Mouse (Mus musculus) spleen, adult 2 months (tissue): ENCODE measurements around the gene Camta1. TPM values are rescaled to one million over a fixed set of nuclear protein-coding genes. Genes with fewer than 3 reads are reported as not detected.

Source experiments
- DNase-seq, 2 experiments: peaks; one replicate each; pipeline versions ENCODE4 v3.0.0 to v3.0.0-alpha.2; 2012 to 2021; ENCODE audit warnings: low spot score in 2 of 2, low read depth in 1 of 2
- H3K27ac ChIP-seq: fragments of 200-500 bp; 2 replicates; pipeline ENCODE4 v1.5.1; 2012; ENCODE audit warnings: low read length, inconsistent platforms; ENCODE audit not compliant: insufficient read depth
- H3K27me3 ChIP-seq: fragments of 200-500 bp; 2 replicates; pipeline ENCODE4 v1.6.1; 2012; ENCODE audit warnings: mild to moderate bottlenecking, moderate library complexity, low read length, inconsistent platforms; ENCODE audit not compliant: control insufficient read depth, insufficient read depth
- H3K36me3 ChIP-seq: fragments of 200-500 bp; 2 replicates; pipeline ENCODE4 v1.6.1; 2012; ENCODE audit warnings: mild to moderate bottlenecking, low read length, inconsistent platforms; ENCODE audit not compliant: control insufficient read depth, insufficient read depth
- H3K4me1 ChIP-seq: fragments of 200-500 bp; 2 replicates; pipeline ENCODE4 v1.6.1; 2011; ENCODE audit warnings: inconsistent platforms; ENCODE audit not compliant: control insufficient read depth, insufficient read depth, insufficient read length
- H3K4me3 ChIP-seq: fragments of 200-500 bp; 2 replicates; pipeline ENCODE4 v1.5.1; 2011; ENCODE audit warnings: mild to moderate bottlenecking, inconsistent platforms; ENCODE audit not compliant: insufficient read depth, insufficient read length; ENCODE audit errors: extremely low read depth
- CTCF ChIP-seq: fragments of 200-500 bp; IDR thresholded peaks from 2 replicates; pipeline ENCODE4 v1.5.1; 2011; ENCODE audit warnings: mild to moderate bottlenecking, inconsistent platforms; ENCODE audit not compliant: insufficient read depth, insufficient read length, insufficient replicate concordance; ENCODE audit errors: extremely low read depth
- POLR2A ChIP-seq: fragments of 200-500 bp; IDR thresholded peaks from 2 replicates; pipeline ENCODE4 v1.6.1; 2011; ENCODE audit warnings: low read depth, low read length, inconsistent platforms
- WGBS: fragments of 180-500 bp; shearing (Covaris S2); methylation state at CpG from one replicate; pipeline ENCODE4 v1.1.7; 2018; 5-methylcytosine and 5-hydroxymethylcytosine counted together
- polyA plus RNA-seq: library from polyadenylated mRNA; depleted of rRNA; stranded (reverse); fragments of >200 nt; gene quantifications from 2 replicates; pipeline ENCODE4 v1.2.3, GENCODE M21; 2012

Gene Camta1
- polyA plus RNA-seq, 1 experiment, result 7.7 TPM

GRCm38 (mm10) chr4:151902046-151902688, 40.5 kb upstream of the Camta1 start:
- Histone ChIP-seq H3K27me3 (no peaks in the 10 kb centered on the region), H3K27ac (no peak overlapping the region), H3K36me3 (no peaks in the 10 kb centered on the region), H3K4me1 (no peaks in the 10 kb centered on the region), H3K4me3 (no peak overlapping the region)
- no peak for TF ChIP-seq CTCF
- TF ChIP-seq POLR2A, result no peak
- 63% methylated on average over 17 of the region's 17 CpGs for WGBS
- no peak for DNase-seq

GRCm38 (mm10) chr4:151901422-151901821, 39.7 kb upstream of the Camta1 start:
- WGBS, result 53% methylated on average over 11 of the region's 11 CpGs
- no peaks in the 10 kb centered on the region for H3K4me1 ChIP-seq
- no peak for DNase-seq
- H3K27ac ChIP-seq, result no peak overlapping the region
- H3K36me3 ChIP-seq, result no peaks in the 10 kb centered on the region
- H3K27me3 ChIP-seq, result no peaks in the 10 kb centered on the region
- no peak overlapping the region for H3K4me3 ChIP-seq
- TF ChIP-seq CTCF, result no peak
- TF ChIP-seq POLR2A, result no peak

- H3K4me1 ChIP-seq, result no peaks in the 10 kb centered on the region
- no peak overlapping the region for H3K27ac ChIP-seq
- TF ChIP-seq POLR2A (no peak), CTCF (no peak)
Measured at GRCm38 (mm10) chr4:151900735-151901134, 39.1 kb upstream of the Camta1 start.

GRCm38 (mm10) chr4:151899707-151900384, 38.2 kb upstream of the Camta1 start:
- TF ChIP-seq CTCF (no peak), POLR2A (no peak)
- H3K27me3 ChIP-seq, result no peaks in the 10 kb centered on the region
- 74% methylated on average over 11 of the region's 11 CpGs for WGBS
- H3K27ac ChIP-seq, result no peak overlapping the region
- H3K4me1 ChIP-seq, result no peaks in the 10 kb centered on the region
- H3K4me3 ChIP-seq, result no peak overlapping the region
- DNase-seq, result no peak
- no peaks in the 10 kb centered on the region for H3K36me3 ChIP-seq

More at GRCm38 (mm10) chr4:151900735-151901134, 39.1 kb upstream of the Camta1 start:
- no peaks in the 10 kb centered on the region for H3K27me3 ChIP-seq
- H3K4me3 ChIP-seq, result no peak overlapping the region
- no peak for DNase-seq
- 84% methylated on average over 6 of the region's 6 CpGs for WGBS
- no peaks in the 10 kb centered on the region for H3K36me3 ChIP-seq

GRCm38 (mm10) chr4:151898600-151899245, 37.0 kb upstream of the Camta1 start:
- Histone ChIP-seq H3K36me3 (no peaks in the 10 kb centered on the region), H3K27me3 (no peaks in the 10 kb centered on the region), H3K27ac (no peak overlapping the region), H3K4me3 (no peak overlapping the region), H3K4me1 (no peaks in the 10 kb centered on the region)
- TF ChIP-seq POLR2A, result no peak
- TF ChIP-seq CTCF, result no peak
- WGBS, result 76% methylated on average over 13 of the region's 13 CpGs
- DNase-seq, result no peak

- Histone ChIP-seq H3K4me3 (no peak overlapping the region), H3K4me1 (no peaks in the 10 kb centered on the region), H3K27ac (no peak overlapping the region), H3K27me3 (no peaks in the 10 kb centered on the region), H3K36me3 (no peaks in the 10 kb centered on the region)
- no peak for DNase-seq
- 81% methylated on average over 9 of the region's 9 CpGs for WGBS
- TF ChIP-seq CTCF (no peak), POLR2A (no peak)
Measured at GRCm38 (mm10) chr4:151897069-151897617, 35.5 kb upstream of the Camta1 start.
